Mouse (Mus musculus) intestine, postnatal 0 days (tissue): Measurements from ENCODE around the gene Fsd1. TPM values are rescaled to one million over a fixed set of nuclear protein-coding genes. Genes with fewer than 3 reads are reported as not detected.

Source experiments
- ATAC-seq: fragments of 200-750 bp; cut with Nextera tagmentation; 2 replicates; pipeline ENCODE4 v1.8.0; 2017; ENCODE audit warnings: mild to moderate bottlenecking, moderate TSS enrichment, moderate library complexity
- H3K27ac ChIP-seq: fragments of 300-500 bp; sonication (generic); 2 replicates; pipeline ENCODE4 v1.5.1; 2014; ENCODE audit warnings: mild to moderate bottlenecking, low read depth, low read length, moderate library complexity
- H3K27me3 ChIP-seq: fragments of 300-500 bp; sonication (generic); replicated peaks from 2 replicates; pipeline ENCODE4 v1.6.1; 2014; ENCODE audit warnings: low read length, mixed read lengths; ENCODE audit not compliant: control insufficient read depth, insufficient read depth
- H3K36me3 ChIP-seq: fragments of 300-500 bp; sonication (generic); 2 replicates; pipeline ENCODE4 v1.6.1; 2014; ENCODE audit warnings: mild to moderate bottlenecking, moderate library complexity; ENCODE audit not compliant: control insufficient read depth, insufficient read depth
- H3K4me1 ChIP-seq: fragments of 300-500 bp; sonication (generic); replicated peaks from 2 replicates; pipeline ENCODE4 v1.6.1; 2014; ENCODE audit warnings: antibody characterized with exemption, low read length, mixed read lengths; ENCODE audit not compliant: control insufficient read depth, insufficient read depth
- H3K4me2 ChIP-seq: fragments of 300-500 bp; sonication (generic); replicated peaks from 2 replicates; pipeline ENCODE4 v1.6.1; 2014; ENCODE audit warnings: low read depth, mild to moderate bottlenecking, moderate library complexity
- H3K4me3 ChIP-seq: fragments of 300-500 bp; sonication (generic); 2 replicates; pipeline ENCODE4 v1.5.1; 2014; ENCODE audit warnings: low read depth, low read length
- H3K9ac ChIP-seq: fragments of 300-500 bp; sonication (generic); 2 replicates; pipeline ENCODE4 v1.6.1; 2014; ENCODE audit warnings: mild to moderate bottlenecking, low read depth, low read length
- H3K9me3 ChIP-seq: fragments of 300-500 bp; sonication (generic); 2 replicates; pipeline ENCODE4 v1.6.1; 2016; ENCODE audit warnings: mixed run types; ENCODE audit not compliant: control insufficient read depth
- CTCF ChIP-seq: sonication (generic); IDR thresholded peaks from 2 replicates; pipeline ENCODE4 v1.5.1; 2016; ENCODE audit warnings: low read depth, mild to moderate bottlenecking, control low read depth, antibody characterized with exemption, moderate library complexity
- WGBS: fragments of 180-500 bp; shearing (Covaris S2); extraction: QIAGEN DNeasy Blood & Tissue Kit; methylation state at CpG from one replicate; pipeline ENCODE4 v1.1.7; 2014; 5-methylcytosine and 5-hydroxymethylcytosine counted together
- polyA plus RNA-seq: library from polyadenylated mRNA; unstranded; fragments of >200 nt; fragmentation: Nextera tagmentation; extraction: Ambion mirVana; gene quantifications from 2 replicates; pipeline ENCODE4 v1.2.1, GENCODE M21; 2015

Gene Fsd1
- polyA plus RNA-seq, 1 experiment from 2014 or later: 3.6 TPM

DNA sequence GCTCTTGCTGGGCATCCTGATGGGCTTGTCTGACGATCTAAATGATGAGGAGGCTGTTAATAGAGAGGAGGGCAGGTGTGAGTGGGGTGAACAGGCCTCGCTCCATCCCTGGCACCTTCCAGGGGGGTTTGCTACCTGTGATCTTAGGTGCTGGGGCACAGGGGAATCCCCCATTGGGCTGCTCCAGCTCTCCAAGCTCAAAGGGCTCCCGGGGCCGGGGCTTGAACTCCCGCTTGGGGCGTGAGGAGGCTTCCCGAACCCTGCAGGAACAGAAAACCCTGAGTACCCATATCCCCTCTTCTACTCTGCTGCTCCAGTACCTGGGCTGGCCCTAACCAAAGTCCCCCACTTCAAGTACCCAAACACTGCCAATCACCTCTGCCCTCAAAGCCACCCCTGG is 31.5 kb downstream of the Fsd1 start:
- no peak for TF ChIP-seq CTCF
- Histone ChIP-seq H3K4me2 (no peak overlapping the region), H3K4me1 (no peaks in the 10 kb centered on the region)

DNA sequence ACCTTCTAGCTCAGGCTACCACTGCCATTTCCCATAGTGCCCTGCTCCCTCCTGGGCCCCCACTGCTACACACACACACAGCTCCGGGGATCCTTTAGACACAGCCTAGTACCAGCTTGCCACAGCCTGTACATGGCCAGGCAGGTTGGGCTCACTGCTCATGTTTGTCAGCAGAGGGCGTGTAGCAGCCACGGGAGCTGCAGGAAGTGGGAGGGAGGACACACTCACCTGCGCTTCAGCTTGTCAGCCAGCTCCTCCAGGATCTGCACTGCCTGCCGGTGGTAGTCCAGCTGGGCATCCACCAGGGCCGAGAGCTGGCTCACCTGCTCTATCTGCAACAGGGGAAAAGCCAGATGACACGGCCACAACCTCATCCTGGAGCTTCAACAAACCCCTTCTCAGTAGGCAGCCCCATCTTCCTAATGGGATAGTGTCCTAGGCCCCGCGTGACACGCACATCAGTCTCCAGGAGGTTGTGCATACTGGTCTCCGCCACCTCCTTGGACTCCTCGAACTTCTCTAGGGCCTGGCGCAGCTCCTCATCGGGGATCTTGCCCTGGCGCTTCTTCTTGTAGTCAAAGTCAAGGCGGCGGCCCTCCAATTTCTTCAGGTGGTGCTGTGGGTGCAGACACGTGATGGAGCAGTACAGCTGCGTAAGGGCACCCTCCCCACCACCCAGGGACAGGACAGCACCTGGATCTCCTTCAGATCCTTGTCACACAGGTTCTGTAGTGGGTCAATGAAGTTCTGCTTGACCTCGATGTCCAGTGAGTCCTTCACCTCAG is 32.2 kb downstream of the Fsd1 start:
- H3K36me3 ChIP-seq: peaks cover 61% of the 10 kb centered on the region
- no peak overlapping the region for H3K4me3 ChIP-seq
- WGBS: 70% methylated on average over 20 of the region's 20 CpGs
- peak; percentile 82 for TF ChIP-seq CTCF
- ATAC-seq: peak; percentile 60
- no peaks in the 10 kb centered on the region for H3K9me3 ChIP-seq
- H3K4me2 ChIP-seq: no peak overlapping the region
- H3K9ac ChIP-seq: no peak overlapping the region
- H3K27ac ChIP-seq: no peak overlapping the region
- H3K27me3 ChIP-seq: no peaks in the 10 kb centered on the region
- no peaks in the 10 kb centered on the region for H3K4me1 ChIP-seq

More for the DNA sequence above, 31.5 kb downstream of the Fsd1 start:
- Histone ChIP-seq H3K27ac (no peak overlapping the region), H3K27me3 (no peaks in the 10 kb centered on the region), H3K36me3 (peaks cover 68% of the 10 kb centered on the region), H3K4me3 (no peak overlapping the region), H3K9ac (no peak overlapping the region), H3K9me3 (no peaks in the 10 kb centered on the region)
- WGBS: 89% methylated on average over 7 of the region's 7 CpGs
- ATAC-seq: no peak

DNA sequence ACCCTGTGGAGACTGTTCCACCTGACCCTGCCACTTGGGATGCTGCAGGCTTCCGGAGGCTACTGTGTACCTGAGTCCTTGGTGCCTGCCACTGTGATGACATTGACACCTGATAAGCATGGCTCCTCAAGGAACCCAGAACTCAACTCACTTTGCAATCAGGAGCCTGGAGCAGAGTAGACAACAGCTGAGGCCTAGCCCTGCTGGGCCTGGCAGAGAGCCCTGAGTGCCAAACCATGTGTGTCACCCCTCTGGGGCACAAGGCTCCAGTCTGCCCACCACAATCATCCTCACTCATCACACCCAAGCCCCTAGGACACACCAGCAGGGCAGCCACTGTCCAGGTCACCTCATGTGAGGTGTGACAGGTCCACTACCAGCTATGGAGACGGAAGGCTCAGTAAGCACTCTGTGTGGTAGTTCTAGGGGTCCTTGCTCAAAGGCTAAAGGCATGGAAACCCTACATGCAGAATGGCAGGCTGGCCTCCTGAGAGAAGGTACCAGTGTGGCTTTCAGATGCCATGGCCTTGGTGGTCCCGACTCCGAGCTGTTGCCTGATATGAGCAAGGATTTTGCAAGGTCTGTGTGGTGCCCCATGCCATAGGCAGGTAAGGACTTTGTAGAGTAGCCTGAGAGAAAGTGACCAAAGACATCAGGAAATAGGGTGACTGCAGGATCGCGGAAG is 34.2 kb downstream of the Fsd1 start:
- Histone ChIP-seq H3K27ac (no peak overlapping the region), H3K9me3 (no peaks in the 10 kb centered on the region), H3K4me3 (no peak overlapping the region), H3K9ac (no peak overlapping the region), H3K36me3 (peaks cover 50% of the 10 kb centered on the region), H3K4me2 (no peak overlapping the region), H3K4me1 (no peaks in the 10 kb centered on the region), H3K27me3 (no peaks in the 10 kb centered on the region)
- ATAC-seq: no peak
- TF ChIP-seq CTCF: no peak
- WGBS: 88% methylated on average over 6 of the region's 6 CpGs

DNA sequence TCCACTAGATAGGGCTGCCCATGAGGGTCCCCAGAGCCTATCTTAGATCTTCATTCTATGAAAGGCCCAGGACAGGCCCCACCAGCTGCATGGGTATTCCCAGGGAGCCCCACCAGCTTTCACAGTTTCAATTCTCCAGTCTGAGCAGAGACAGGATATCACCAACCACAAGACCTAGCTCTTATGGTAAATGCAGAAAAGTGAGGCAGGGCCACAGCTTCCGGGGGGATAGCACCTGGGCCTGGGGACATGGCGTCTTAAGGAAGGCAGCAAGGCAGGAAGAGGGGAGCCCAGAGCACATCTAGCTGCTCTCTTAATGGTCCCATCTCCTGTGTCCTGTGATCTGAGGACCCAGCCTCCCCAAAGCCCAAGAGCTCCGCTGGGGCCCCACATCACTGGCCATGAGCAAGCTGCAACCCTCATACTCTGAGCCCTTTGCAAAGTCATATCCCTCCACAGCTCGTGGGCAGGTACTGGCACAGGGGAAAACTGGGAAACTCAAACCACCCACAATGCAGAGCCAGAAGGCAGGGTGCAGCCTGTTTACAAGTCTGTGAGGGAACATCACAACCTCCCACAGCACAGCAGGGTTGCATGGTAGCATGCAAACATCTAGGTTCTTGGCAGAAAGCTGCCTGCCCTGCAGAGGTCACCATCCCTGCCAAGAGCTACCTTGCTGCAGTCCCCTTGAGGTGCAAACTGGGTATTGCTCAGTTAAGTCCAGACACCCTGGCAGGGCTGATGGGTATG is 35.0 kb downstream of the Fsd1 start:
- H3K4me1 ChIP-seq: no peaks in the 10 kb centered on the region
- WGBS: 81% methylated on average over 4 of the region's 4 CpGs
- peak; percentile 20; the same call in 1 of the 2 replicates for TF ChIP-seq CTCF
- no peak for ATAC-seq
- no peaks in the 10 kb centered on the region for H3K27me3 ChIP-seq
- H3K27ac ChIP-seq: no peak overlapping the region
- H3K9ac ChIP-seq: no peak overlapping the region
- no peak overlapping the region for H3K4me2 ChIP-seq
- H3K36me3 ChIP-seq: peaks cover 42% of the 10 kb centered on the region
- H3K9me3 ChIP-seq: no peaks in the 10 kb centered on the region
- H3K4me3 ChIP-seq: no peak overlapping the region

GRCm38 (mm10) chr17:56022131-56022988 is 36.1 kb downstream of the Fsd1 start:
- Histone ChIP-seq H3K4me2 (no peak overlapping the region), H3K4me1 (no peaks in the 10 kb centered on the region), H3K9ac (no peak overlapping the region), H3K4me3 (no peak overlapping the region), H3K27me3 (no peaks in the 10 kb centered on the region), H3K9me3 (no peaks in the 10 kb centered on the region), H3K27ac (no peak overlapping the region), H3K36me3 (peaks cover 32% of the 10 kb centered on the region)
- TF ChIP-seq CTCF: no peak
- ATAC-seq: no peak
- 78% methylated on average over 2 of the region's 2 CpGs for WGBS

- no peak for ATAC-seq
- TF ChIP-seq CTCF: no peak
- H3K4me1 ChIP-seq: no peaks in the 10 kb centered on the region
- no peak overlapping the region for H3K27ac ChIP-seq
- WGBS: 77% methylated on average over 4 of the region's 4 CpGs
- no peak overlapping the region for H3K4me3 ChIP-seq
- no peaks in the 10 kb centered on the region for H3K9me3 ChIP-seq
- no peaks in the 10 kb centered on the region for H3K27me3 ChIP-seq
- H3K4me2 ChIP-seq: no peak overlapping the region
- no peak overlapping the region for H3K9ac ChIP-seq
- H3K36me3 ChIP-seq: peaks cover 27% of the 10 kb centered on the region
These were observed 36.6 kb downstream of the Fsd1 start for GRCm38 (mm10) chr17:56022989-56023290.
